Mouse (Mus musculus) heart, adult 18-20 months (tissue): ENCODE measurements around the gene Lrrc28. TPM values are rescaled to one million over a fixed set of nuclear protein-coding genes. Genes with fewer than 3 reads are reported as not detected.
A peak's percentile ranks its signal among the peaks of the same experiment; 100 is the strongest.

Experiments
- DNase-seq, 2 experiments: peaks; one replicate each; pipeline ENCODE4 v3.0.0; 2021 to 2022; ENCODE audit warnings: mixed read lengths in 1 of 2
- total RNA-seq, 2 experiments: library from RNA; stranded (reverse); gene quantifications; 2 replicates each; pipeline ENCODE4 v1.2.3; 2021

Lrrc28 gene
- total RNA-seq, 2 experiments from 2014 or later: 12.8 to 13.9 TPM

GRCm38 (mm10) chr7:67593902-67594301, 51.2 kb downstream of the Lrrc28 start:
- no peak for DNase-seq

- no peak for DNase-seq
Measured at GRCm38 (mm10) chr7:67592670-67593069, 52.4 kb downstream of the Lrrc28 start.

DNA sequence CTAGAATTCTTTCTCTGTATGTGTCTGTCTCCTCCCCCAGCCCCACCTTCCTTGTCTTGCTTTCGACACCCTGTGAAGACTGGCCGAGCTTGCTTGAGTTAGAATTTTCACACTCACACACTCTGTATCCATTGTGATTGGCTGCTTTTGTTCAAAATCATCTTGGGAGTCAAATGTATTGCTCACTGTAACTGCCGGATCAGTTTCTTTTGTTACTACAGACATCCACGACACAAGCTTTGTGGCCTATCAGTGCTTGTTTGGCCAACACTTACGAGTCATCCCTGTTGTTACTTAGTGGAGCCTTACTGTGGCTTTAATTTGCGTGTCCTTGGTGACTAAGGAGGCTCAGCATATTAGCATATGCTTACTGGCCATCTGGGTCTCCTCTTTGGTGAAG, 56.3 kb downstream of the Lrrc28 start:
- no peak for DNase-seq

- DNase-seq: no peak
Measured at GRCm38 (mm10) chr7:67586479-67586878, 58.6 kb downstream of the Lrrc28 start.

DNA sequence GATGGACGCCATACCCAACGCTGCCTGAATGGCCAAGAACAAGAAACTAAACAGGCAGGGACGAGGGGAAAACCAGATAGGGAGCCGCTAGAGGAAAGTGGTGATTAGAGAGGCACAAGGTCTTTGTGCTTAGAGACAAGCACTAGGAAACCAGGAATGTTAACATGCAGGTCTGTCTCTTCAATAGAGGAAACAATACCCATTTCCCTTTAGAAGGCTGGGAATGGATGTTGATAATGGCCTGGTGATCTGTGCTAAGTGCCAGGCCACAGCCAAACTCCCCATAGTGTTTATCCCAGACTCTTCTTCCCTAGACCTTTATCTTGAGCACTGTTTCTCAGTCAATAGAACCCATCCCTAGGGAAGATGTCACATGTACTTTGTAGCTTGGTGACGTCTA, 61.2 kb downstream of the Lrrc28 start:
- no peak for DNase-seq

GRCm38 (mm10) chr7:67578783-67579482, 66.1 kb downstream of the Lrrc28 start:
- no peak for DNase-seq

DNA sequence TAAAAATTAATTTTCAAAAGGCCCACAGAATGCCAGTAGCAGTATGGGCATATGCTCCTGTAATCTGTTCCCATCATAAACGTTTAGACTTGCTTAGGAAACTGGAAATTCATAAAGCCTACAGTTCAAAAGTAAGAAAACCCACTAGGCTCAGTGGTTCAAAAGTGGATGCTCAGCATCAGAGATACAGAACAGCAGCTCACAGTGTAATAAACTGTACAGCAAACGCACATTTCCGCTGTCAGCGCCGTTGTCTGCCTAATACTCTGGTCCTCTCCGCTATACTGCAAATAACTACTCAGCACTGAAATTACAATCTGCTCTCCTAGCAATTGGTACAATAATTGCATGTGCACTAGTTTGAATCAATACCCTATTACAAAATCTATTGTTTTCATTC, 67.0 kb downstream of the Lrrc28 start:
- DNase-seq: no peak

GRCm38 (mm10) chr7:67566510-67567237, 78.4 kb downstream of the Lrrc28 start:
- DNase-seq: peak; percentile 30 to 41

DNA sequence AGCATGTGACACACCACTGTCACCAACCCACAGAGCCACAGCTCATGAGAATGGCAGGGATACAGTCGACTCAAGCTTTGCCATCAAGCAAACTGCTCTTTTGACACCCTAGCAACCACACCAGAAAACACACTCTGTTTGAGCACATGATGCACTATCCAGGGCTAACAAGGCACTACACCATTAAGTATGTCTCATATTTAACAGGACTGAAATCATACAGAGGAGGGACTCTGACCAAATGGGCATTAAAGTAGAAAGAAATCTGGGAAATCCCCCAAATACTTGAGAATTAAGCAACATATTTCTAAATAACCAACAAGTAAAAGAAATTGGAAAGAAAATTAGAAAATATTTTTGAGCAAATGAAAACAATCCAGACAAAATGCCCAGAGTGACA, 79.9 kb downstream of the Lrrc28 start:
- DNase-seq: no peak

- peak; percentile 85 to 88 for DNase-seq
Measured at GRCm38 (mm10) chr7:67562176-67562575, 82.9 kb downstream of the Lrrc28 start.

- DNase-seq: peak in 1 of 2 experiments; percentile 29
Measured at GRCm38 (mm10) chr7:67559486-67559885, 85.6 kb downstream of the Lrrc28 start.

GRCm38 (mm10) chr7:67558230-67558629, 86.8 kb downstream of the Lrrc28 start:
- no peak for DNase-seq

DNA sequence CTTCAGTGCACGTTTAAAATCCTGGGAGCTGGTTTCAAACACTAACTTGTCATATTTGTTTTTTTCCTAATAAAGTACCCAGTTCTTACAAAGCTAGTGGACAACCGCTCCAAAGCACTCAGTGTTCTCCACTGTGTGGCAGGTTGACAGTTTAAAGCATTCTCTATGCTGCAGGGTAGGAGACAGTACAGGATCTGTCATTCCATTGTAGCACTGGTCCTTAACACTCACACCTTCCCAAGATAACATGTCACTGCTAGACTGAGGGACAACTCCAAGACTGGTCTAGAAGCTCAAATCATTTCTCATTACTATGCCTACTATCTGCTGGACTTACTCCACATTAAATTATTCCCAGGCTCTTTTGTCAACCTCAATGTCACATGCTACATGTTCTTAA, 90.2 kb downstream of the Lrrc28 start:
- DNase-seq: peak in 1 of 2 experiments; percentile 24

DNA sequence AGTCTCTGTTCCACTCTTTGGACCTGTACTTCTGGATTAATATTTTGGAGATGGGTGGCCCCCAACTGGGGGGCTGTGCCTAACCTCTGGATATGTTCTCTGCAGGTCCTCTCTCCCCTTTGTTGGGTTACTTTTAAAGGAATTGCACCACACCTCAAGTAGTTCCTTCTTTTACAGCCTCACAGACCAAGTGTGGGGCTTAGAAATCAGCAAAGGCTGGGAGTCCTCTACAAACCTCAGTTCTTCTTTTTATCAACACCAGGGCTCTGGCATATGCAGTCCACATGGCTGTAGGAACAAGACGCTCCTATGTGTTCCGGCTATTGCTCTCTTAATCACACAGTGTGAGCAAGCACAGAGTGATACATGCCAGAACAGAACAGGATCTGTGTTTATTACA, 93.8 kb downstream of the Lrrc28 start:
- no peak for DNase-seq

DNA sequence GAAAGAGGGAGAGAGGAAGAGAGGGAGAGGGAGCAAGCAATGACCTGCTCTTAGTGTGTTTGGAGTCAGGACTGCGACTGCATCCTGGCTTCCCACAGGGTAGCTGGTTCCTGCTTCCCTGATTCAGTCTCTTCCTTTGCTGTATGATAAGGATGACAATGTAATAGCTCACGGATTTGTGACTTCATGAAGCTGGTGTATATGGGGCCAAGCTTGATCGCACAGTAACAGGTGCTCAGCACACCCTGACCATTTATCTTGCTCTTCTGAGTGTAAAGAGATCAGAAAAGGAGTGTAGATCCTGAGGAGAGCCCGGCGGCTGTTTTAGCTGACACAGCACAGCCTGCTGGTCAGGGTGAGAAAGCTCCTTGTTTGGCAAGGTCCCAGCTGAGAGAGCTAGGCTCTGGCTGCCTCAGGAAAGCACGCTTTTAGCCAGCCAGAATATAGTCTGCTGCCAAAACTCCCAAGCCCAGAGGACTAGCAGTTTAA, 96.0 kb downstream of the Lrrc28 start:
- DNase-seq: peak; percentile 88 to 92

DNA sequence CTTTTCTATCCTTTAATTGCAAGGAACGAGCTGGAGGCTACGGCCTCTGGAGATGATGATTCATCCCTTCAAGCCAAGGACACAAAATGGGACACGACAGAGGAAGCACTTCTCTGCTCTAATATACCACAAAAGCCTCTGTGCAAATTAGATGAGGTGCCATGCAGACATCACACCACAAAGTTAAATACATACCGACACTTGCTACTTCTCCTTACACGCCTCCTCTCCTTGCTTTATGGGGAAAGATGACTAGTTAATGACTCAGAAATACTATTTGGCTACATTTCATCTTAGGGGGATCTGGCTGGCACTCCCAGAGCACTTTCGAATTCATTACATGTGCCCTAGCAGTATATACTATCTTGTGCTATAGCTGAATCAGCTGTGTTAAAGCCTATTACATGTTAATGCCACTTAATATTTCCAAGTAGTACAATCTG, 96.4 kb downstream of the Lrrc28 start:
- DNase-seq: no peak

GRCm38 (mm10) chr7:67546282-67546681, 98.8 kb downstream of the Lrrc28 start:
- no peak for DNase-seq

GRCm38 (mm10) chr7:67544586-67544985, 100.5 kb downstream of the Lrrc28 start:
- no peak for DNase-seq

- no peak for DNase-seq
Measured at GRCm38 (mm10) chr7:67543641-67544040, 101.4 kb downstream of the Lrrc28 start.

- DNase-seq: no peak
Measured at GRCm38 (mm10) chr7:67536588-67537372, 108.3 kb downstream of the Lrrc28 start.

DNA sequence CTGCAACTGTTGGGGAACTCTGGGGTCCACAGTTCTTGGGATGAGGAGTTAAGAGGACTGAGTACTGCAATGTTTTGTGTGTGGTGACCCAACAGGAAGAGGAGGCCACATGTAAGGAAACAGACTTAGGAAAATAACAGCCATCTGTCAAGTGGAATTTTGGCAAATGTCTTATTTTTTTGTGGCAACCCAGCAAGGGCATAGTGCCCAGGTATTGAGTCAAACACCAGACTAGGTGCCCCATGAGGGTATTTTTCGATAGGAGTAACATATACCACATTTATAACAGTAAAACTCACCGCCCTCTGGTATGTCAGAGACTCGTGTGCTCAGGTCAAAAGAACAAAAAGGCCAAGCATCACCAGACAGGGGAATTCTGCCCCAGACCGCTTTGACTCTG, 109.1 kb downstream of the Lrrc28 start:
- no peak for DNase-seq

GRCm38 (mm10) chr7:67530981-67531380, 114.1 kb downstream of the Lrrc28 start:
- DNase-seq: no peak

DNA sequence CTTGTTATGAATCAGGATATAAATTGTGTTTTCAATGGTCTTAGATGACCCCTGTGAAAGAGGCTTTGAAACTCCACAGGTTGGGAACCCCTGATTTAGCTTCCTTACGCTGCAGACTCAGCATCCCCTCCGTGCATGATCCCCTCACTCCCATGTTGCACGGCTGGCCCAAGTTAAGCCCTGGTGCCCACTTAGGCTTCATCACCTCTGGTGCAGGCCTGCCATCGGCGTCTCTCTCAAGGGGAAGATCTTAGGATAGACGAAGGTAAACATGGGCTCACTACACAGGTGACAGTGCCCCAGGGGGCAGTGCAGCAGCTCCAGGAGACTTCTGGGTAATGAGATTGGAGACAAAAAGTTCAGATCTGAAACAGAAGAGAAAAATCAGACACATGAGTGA, 115.7 kb downstream of the Lrrc28 start:
- no peak for DNase-seq
